Mouse (Mus musculus): ENCODE results near the gene Fkbp8. TPM values are rescaled to one million over a fixed set of nuclear protein-coding genes. Genes with fewer than 3 reads are reported as not detected.

Fkbp8 gene
- total and polyA plus RNA-seq, 3 experiments: 176 to 266 (median 178) TPM

DNA sequence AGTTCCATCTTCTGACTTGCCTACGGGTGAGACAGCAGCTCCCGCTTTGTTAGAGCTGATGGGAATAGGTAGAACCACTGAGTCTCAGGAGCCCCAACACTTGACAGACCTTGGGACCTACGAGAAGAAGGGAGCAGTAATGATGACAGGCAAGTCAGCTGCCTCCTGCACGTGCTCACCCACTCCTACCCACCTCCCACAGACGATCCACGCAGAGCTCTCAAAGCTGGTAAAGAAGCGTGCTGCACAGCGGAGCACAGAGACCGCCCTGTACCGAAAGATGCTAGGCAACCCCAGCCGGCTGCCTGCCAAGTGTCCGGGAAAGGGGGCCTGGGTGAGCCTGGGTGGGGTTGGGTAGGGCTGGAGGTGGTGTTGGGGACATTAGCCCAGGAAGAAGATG, 6.8 kb downstream of the Fkbp8 start:
- dilution Hi-C loops (cut with MboI; ENCODE audit: extremely low pct_ligation_motif_present, extremely low pct_unique_long_range_greater_than_20kb, low sequenced_read_pairs): no loop called here

DNA sequence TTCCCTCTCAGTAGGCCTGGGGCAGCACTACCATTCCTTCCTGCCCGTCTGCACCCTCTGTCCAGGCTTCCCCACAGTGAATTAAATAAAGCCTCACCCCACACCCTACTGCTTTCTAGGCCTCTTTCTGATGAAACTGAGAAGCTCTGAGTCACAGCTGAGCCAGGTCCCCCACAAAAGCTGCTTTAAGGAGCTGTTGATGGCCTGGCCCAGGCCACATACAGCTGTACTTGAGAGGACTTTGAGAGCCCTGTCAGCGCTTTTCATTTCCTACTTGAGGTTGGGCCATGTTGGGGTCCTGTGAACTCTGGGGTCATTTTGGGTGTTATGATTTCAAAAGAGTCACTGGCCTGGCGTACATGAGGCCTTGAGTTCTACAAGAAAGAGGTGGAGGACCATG, 7.7 kb downstream of the Fkbp8 start:
- Histone ChIP-seq H3K27me3 (replicated peaks) (no peaks in the 10 kb centered on the region), H3K79me2 (replicated peaks; ENCODE audit: control insufficient read depth, extremely low read depth, insufficient read depth, poor library complexity, severe bottlenecking) (peaks cover 5% of the 10 kb centered on the region), H3K27ac (ENCODE audit: insufficient read depth, low read depth) (no peak overlapping the region), H3K4me1 (ENCODE audit: control insufficient read depth in 1 of 2, insufficient read depth in 2 of 2) (peaks cover 0 to 18% of the 10 kb centered on the region in 2 experiments; a peak in 3 of 4 replicates), H3K9ac (ENCODE audit: insufficient read depth, low read depth) (no peak overlapping the region), H3K4me3 (replicated peaks in 1 of 3; ENCODE audit: low read depth in 2 of 3, low read length in 2 of 3, poor library complexity in 1 of 3) (no peak overlapping the region), H3K9me3 (replicated peaks; ENCODE audit: low read length) (no peaks in the 10 kb centered on the region), H3K4me2 (ENCODE audit: insufficient read depth, low read depth, poor library complexity, severe bottlenecking) (no peak overlapping the region), H3K36me3 (replicated peaks in 1 of 2; ENCODE audit: control insufficient read depth in 1 of 2, insufficient read depth in 1 of 2, low read length in 1 of 2) (peaks cover 60 to 69% of the 10 kb centered on the region in 2 experiments)
- TF ChIP-seq CHD1 (IDR thresholded peaks at IDR 0.05; ENCODE audit: low read depth, low read length): no peak
- TF ChIP-seq GABPA (IDR thresholded peaks at IDR 0.05; ENCODE audit: insufficient replicate concordance, low read depth, low read length): no peak
- no peak for TF ChIP-seq NRF1 (IDR thresholded peaks at IDR 0.05; ENCODE audit: low read depth, low read length)
- TF ChIP-seq PAX5 (IDR thresholded peaks at IDR 0.05; ENCODE audit: low read length): no peak
- no peak for TF ChIP-seq JUND (conservative IDR thresholded peaks at IDR 0.05; ENCODE audit: low read depth, low read length)
- TF ChIP-seq USF2 (conservative IDR thresholded peaks at IDR 0.05; ENCODE audit: low read depth, low read length): no peak
- TF ChIP-seq UBTF (IDR thresholded peaks at IDR 0.05; ENCODE audit: low read depth, low read length): no peak
- no peak for TF ChIP-seq TCF12 (IDR thresholded peaks at IDR 0.05; ENCODE audit: low read depth, low read length)
- TF ChIP-seq CTCF (conservative IDR thresholded peaks at IDR 0.05 in 1 of 2, IDR thresholded peaks at IDR 0.05 in 1 of 2; ENCODE audit: low read depth in 2 of 2, low read length in 2 of 2): no peak
- TF ChIP-seq EP300 (IDR thresholded peaks at IDR 0.05; ENCODE audit: low read length): no peak
- in situ Hi-C loops (cut with MboI; ENCODE audit: low pct_ligation_motif_present, low pct_unique_long_range_greater_than_20kb, low sequenced_read_pairs) (no loop called here), dilution Hi-C loops (cut with MboI; ENCODE audit: extremely low pct_ligation_motif_present, extremely low pct_unique_long_range_greater_than_20kb, low sequenced_read_pairs) (no loop called here)
- no peak for DNase-seq (ENCODE audit: extremely low read depth)

More for the DNA sequence above, 6.8 kb downstream of the Fkbp8 start:
- Histone ChIP-seq H3K79me2 (replicated peaks; ENCODE audit: control insufficient read depth, extremely low read depth, insufficient read depth, poor library complexity, severe bottlenecking) (peaks cover under 1% of the 10 kb centered on the region; the same call in 1 of the 2 replicates), H3K9me3 (replicated peaks; ENCODE audit: low read length) (no peaks in the 10 kb centered on the region), H3K27ac (ENCODE audit: insufficient read depth, low read depth) (no peak overlapping the region), H3K9ac (ENCODE audit: insufficient read depth, low read depth) (no peak overlapping the region), H3K4me3 (replicated peaks in 1 of 3; ENCODE audit: low read depth in 2 of 3, low read length in 2 of 3, poor library complexity in 1 of 3) (no peak overlapping the region), H3K4me2 (ENCODE audit: insufficient read depth, low read depth, poor library complexity, severe bottlenecking) (no peak overlapping the region), H3K36me3 (replicated peaks in 1 of 2; ENCODE audit: control insufficient read depth in 1 of 2, insufficient read depth in 1 of 2, low read length in 1 of 2) (peaks cover 64 to 79% of the 10 kb centered on the region in 2 experiments), H3K27me3 (replicated peaks) (no peaks in the 10 kb centered on the region), H3K4me1 (ENCODE audit: control insufficient read depth in 1 of 2, insufficient read depth in 2 of 2) (peaks cover 2 to 25% of the 10 kb centered on the region in 2 experiments)
- no peak for TF ChIP-seq POLR2A (IDR thresholded peaks at IDR 0.05; ENCODE audit: low read depth, low read length)
- no peak for TF ChIP-seq ZMIZ1 (IDR thresholded peaks at IDR 0.05; ENCODE audit: low read depth, low read length)
- no peak for TF ChIP-seq SMC3 (IDR thresholded peaks at IDR 0.05; ENCODE audit: low read depth, low read length)
- TF ChIP-seq JUND (conservative IDR thresholded peaks at IDR 0.05; ENCODE audit: low read depth, low read length): no peak
- no peak for TF ChIP-seq BHLHE40 (IDR thresholded peaks at IDR 0.05; ENCODE audit: low read depth, low read length)
- no peak for TF ChIP-seq IRF4 (IDR thresholded peaks at IDR 0.05; ENCODE audit: low read depth, low read length)
- TF ChIP-seq E2F4 (IDR thresholded peaks at IDR 0.05; ENCODE audit: insufficient replicate concordance, low read depth, low read length): no peak
- TF ChIP-seq HCFC1 (IDR thresholded peaks at IDR 0.05; ENCODE audit: low read depth, low read length): no peak
- no peak for TF ChIP-seq UBTF (IDR thresholded peaks at IDR 0.05; ENCODE audit: low read depth, low read length)
- in situ Hi-C loops (cut with MboI; ENCODE audit: low pct_ligation_motif_present, low pct_unique_long_range_greater_than_20kb, low sequenced_read_pairs): no loop called here
- no peak for DNase-seq (ENCODE audit: extremely low read depth)
